Mouse (Mus musculus): ENCODE measurements around the gene Vav3.

GRCm38 (mm10) chr3:109311875-109312274, 28.6 kb upstream of the Vav3 start:
- no peak for TF ChIP-seq GATA1 (IDR thresholded peaks at IDR 0.05; ENCODE audit: borderline replicate concordance, low read length)
- no peak for TF ChIP-seq FLI1 (IDR thresholded peaks at IDR 0.05; ENCODE audit: low read length)
